Mouse (Mus musculus): ENCODE results near the gene Shank3.

Gene Shank3

GRCm38 (mm10) chr15:89557996-89558390 lies 58.6 kb downstream of the Shank3 start:
- no peak for DNase-seq

GRCm38 (mm10) chr15:89559202-89559731 lies 59.8 kb downstream of the Shank3 start:
- DNase-seq: no peak

- no peak for DNase-seq
Observed at GRCm38 (mm10) chr15:89568114-89568513, 68.7 kb downstream of the Shank3 start, which contains the start of gene Acr. TSS of gene Acr (plus strand) at chr15:89568326.

GRCm38 (mm10) chr15:89572147-89572546 lies 72.7 kb downstream of the Shank3 start:
- no peak for DNase-seq

GRCm38 (mm10) chr15:89582494-89582893 lies 83.1 kb downstream of the Shank3 start:
- no peak for DNase-seq

- peak; percentile 15 for DNase-seq
Observed at GRCm38 (mm10) chr15:89585101-89585500, 85.7 kb downstream of the Shank3 start.

- no peak for DNase-seq
Observed at GRCm38 (mm10) chr15:89585631-89586030, 86.2 kb downstream of the Shank3 start.

GRCm38 (mm10) chr15:89589146-89589545 lies 89.7 kb downstream of the Shank3 start:
- DNase-seq: no peak

GRCm38 (mm10) chr15:89591317-89591716 lies 91.9 kb downstream of the Shank3 start:
- no peak for DNase-seq

- peak; percentile 92 for DNase-seq
Observed at GRCm38 (mm10) chr15:89591723-89592455, 92.5 kb downstream of the Shank3 start, which contains the start of gene Rabl2. TSS of gene Rabl2 (minus strand) at chr15:89591923.

GRCm38 (mm10) chr15:89592548-89592947 lies 93.1 kb downstream of the Shank3 start:
- no peak for DNase-seq

GRCm38 (mm10) chr15:89605822-89606570 lies 106.6 kb downstream of the Shank3 start:
- DNase-seq: no peak

GRCm38 (mm10) chr15:89607480-89607879 lies 108.1 kb downstream of the Shank3 start:
- DNase-seq: no peak

GRCm38 (mm10) chr15:89607888-89608287 lies 108.5 kb downstream of the Shank3 start:
- no peak for DNase-seq

Data from lung, postnatal 10 days (tissue).